In genomic region chr14:99431697-99432096, GRCm38 (mm10) we compare ENCODE assay signal across 28 mouse cellular contexts.
"Had no signal": no experiment of that assay in that cellular context is flagged by ENCODE, and none has a peak within 500 bp of the region (broad histone marks: within the 10 kb centered on the region; RNA-seq: fewer than 3 reads in every experiment).

No protein-coding gene starts in this region.

- H3K4me2 ChIP-seq: embryonic facial prominence, embryonic 12.5 days; embryonic facial prominence, embryonic 13.5 days; embryonic facial prominence, embryonic 15.5 days; forebrain, embryonic 12.5 days; forebrain, embryonic 13.5 days; forebrain, embryonic 15.5 days had no signal

- H3K9ac ChIP-seq: embryonic facial prominence, embryonic 12.5 days; embryonic facial prominence, embryonic 13.5 days; embryonic facial prominence, embryonic 15.5 days; forebrain, embryonic 12.5 days; forebrain, embryonic 13.5 days; forebrain, embryonic 15.5 days; forebrain, postnatal 0 days had no signal

- DNase-seq: cerebellum, adult 8-10 months; cerebellum, adult 9-10 months; cerebellum, adult 9-11 months; cerebellum, postnatal 10 days; cerebellum, postnatal 14 days; cerebellum, postnatal 25 days; cerebellum, postnatal 36 days; embryo, embryonic 11 days; forebrain, postnatal 0 days; gastrocnemius, adult 2 months; gastrocnemius, postnatal 10 days; gastrocnemius, postnatal 14 days; gastrocnemius, postnatal 25 days; gastrocnemius, postnatal 36 days; heart, adult 11 months; heart, adult 18-20 months; heart, adult 2 months had no signal

- H3K27me3 ChIP-seq: embryonic facial prominence, embryonic 12.5 days; embryonic facial prominence, embryonic 13.5 days; embryonic facial prominence, embryonic 15.5 days; forebrain, embryonic 12.5 days; forebrain, embryonic 13.5 days; forebrain, embryonic 15.5 days had no signal

- H3K9me3 ChIP-seq: embryonic facial prominence, embryonic 10.5 days; embryonic facial prominence, embryonic 12.5 days; embryonic facial prominence, embryonic 13.5 days; embryonic facial prominence, embryonic 15.5 days; forebrain, embryonic 10.5 days; forebrain, embryonic 12.5 days; forebrain, embryonic 13.5 days; forebrain, embryonic 15.5 days had no signal

- ATAC-seq: forebrain, embryonic 13.5 days; forebrain, embryonic 14.5 days; forebrain, embryonic 15.5 days; forebrain, embryonic 16.5 days; forebrain, postnatal 0 days had no signal

- H3K36me3 ChIP-seq: embryonic facial prominence, embryonic 10.5 days; embryonic facial prominence, embryonic 12.5 days; embryonic facial prominence, embryonic 13.5 days; embryonic facial prominence, embryonic 15.5 days; forebrain, embryonic 10.5 days; forebrain, embryonic 12.5 days; forebrain, embryonic 15.5 days had no signal

- H3K27ac ChIP-seq: embryonic facial prominence, embryonic 10.5 days; embryonic facial prominence, embryonic 12.5 days; embryonic facial prominence, embryonic 13.5 days; embryonic facial prominence, embryonic 15.5 days; forebrain, embryonic 10.5 days; forebrain, embryonic 12.5 days; forebrain, embryonic 13.5 days; forebrain, embryonic 15.5 days; gastrocnemius, adult 2 months; heart, adult 2 months had no signal

- H3K4me1 ChIP-seq: embryonic facial prominence, embryonic 10.5 days; embryonic facial prominence, embryonic 12.5 days; embryonic facial prominence, embryonic 13.5 days; embryonic facial prominence, embryonic 15.5 days; forebrain, embryonic 10.5 days; forebrain, embryonic 12.5 days; forebrain, embryonic 13.5 days; forebrain, embryonic 15.5 days had no signal

- H3K4me3 ChIP-seq: embryonic facial prominence, embryonic 10.5 days; embryonic facial prominence, embryonic 12.5 days; embryonic facial prominence, embryonic 13.5 days; embryonic facial prominence, embryonic 15.5 days; erythroblast, embryonic 14.5 days; forebrain, embryonic 10.5 days; forebrain, embryonic 12.5 days; forebrain, embryonic 13.5 days; forebrain, embryonic 15.5 days; gastrocnemius, adult 2 months; heart, adult 2 months had no signal
